Mouse (Mus musculus): Measurements from ENCODE around the gene Gm20388.

The Gm20388 gene

GRCm38 (mm10) chr8:120383713-120384112 lies 473.1 kb downstream of the Gm20388 start:
- no peak for DNase-seq (ENCODE audit: low spot score in 2 of 2)

- no peak for DNase-seq (ENCODE audit: low spot score in 2 of 2)
Measured at GRCm38 (mm10) chr8:120384745-120385144, 474.1 kb downstream of the Gm20388 start.

- no peak for DNase-seq (ENCODE audit: low spot score in 2 of 2)
Measured at GRCm38 (mm10) chr8:120388246-120388645, 477.6 kb downstream of the Gm20388 start.

- no peak for DNase-seq (ENCODE audit: low spot score in 2 of 2)
Measured at GRCm38 (mm10) chr8:120390598-120390997, 480.0 kb downstream of the Gm20388 start.

- no peak for DNase-seq (ENCODE audit: low spot score in 2 of 2)
Measured at GRCm38 (mm10) chr8:120391856-120392255, 481.2 kb downstream of the Gm20388 start.

- no peak for DNase-seq (ENCODE audit: low spot score in 2 of 2)
Measured at GRCm38 (mm10) chr8:120393085-120393484, 482.4 kb downstream of the Gm20388 start.

- DNase-seq (ENCODE audit: low spot score in 2 of 2) = no peak
Measured at GRCm38 (mm10) chr8:120393871-120394275, 483.2 kb downstream of the Gm20388 start.

- DNase-seq (ENCODE audit: low spot score in 2 of 2) = no peak
Measured at GRCm38 (mm10) chr8:120395892-120396291, 485.3 kb downstream of the Gm20388 start.

GRCm38 (mm10) chr8:120396756-120397155 lies 486.1 kb downstream of the Gm20388 start:
- no peak for DNase-seq (ENCODE audit: low spot score in 2 of 2)

GRCm38 (mm10) chr8:120397444-120398411 lies 487.1 kb downstream of the Gm20388 start:
- DNase-seq (ENCODE audit: low spot score in 2 of 2) = no peak

GRCm38 (mm10) chr8:120399212-120399934 lies 488.7 kb downstream of the Gm20388 start:
- DNase-seq (ENCODE audit: low spot score in 2 of 2) = no peak

GRCm38 (mm10) chr8:120401216-120401615 lies 490.6 kb downstream of the Gm20388 start:
- no peak for DNase-seq (ENCODE audit: low spot score in 2 of 2)

- no peak for DNase-seq (ENCODE audit: low spot score in 2 of 2)
Measured at GRCm38 (mm10) chr8:120401712-120402111, 491.1 kb downstream of the Gm20388 start.

GRCm38 (mm10) chr8:120403606-120404269 lies 493.1 kb downstream of the Gm20388 start:
- DNase-seq (ENCODE audit: low spot score in 2 of 2) = no peak

GRCm38 (mm10) chr8:120404609-120405036 lies 494.0 kb downstream of the Gm20388 start:
- no peak for DNase-seq (ENCODE audit: low spot score in 2 of 2)

- no peak for DNase-seq (ENCODE audit: low spot score in 2 of 2)
Measured at GRCm38 (mm10) chr8:120406008-120406632, 495.5 kb downstream of the Gm20388 start.

- DNase-seq (ENCODE audit: low spot score in 2 of 2) = no peak
Measured at GRCm38 (mm10) chr8:120407701-120408240, 497.1 kb downstream of the Gm20388 start.

- DNase-seq (ENCODE audit: low spot score in 2 of 2) = no peak
Measured at GRCm38 (mm10) chr8:120408241-120409215, 497.9 kb downstream of the Gm20388 start.

- no peak for DNase-seq (ENCODE audit: low spot score in 2 of 2)
Measured at GRCm38 (mm10) chr8:120409371-120410013, 498.9 kb downstream of the Gm20388 start.

- DNase-seq (ENCODE audit: low spot score in 2 of 2) = no peak
Measured at GRCm38 (mm10) chr8:120411059-120411458, 500.4 kb downstream of the Gm20388 start.
